Mouse (Mus musculus): Measurements from ENCODE around the gene Med24. TPM values are rescaled to one million over a fixed set of nuclear protein-coding genes. Genes with fewer than 3 reads are reported as not detected.
"Not testable (repeated sequence)": the region's sequence is repeated elsewhere in the genome, so short reads cannot be mapped to it uniquely, and the experiment has no call there.

Med24 gene
- polyA plus RNA-seq, 1 experiment: 55.1 TPM

- H3K4me1 ChIP-seq (ENCODE audit: control insufficient read depth, insufficient read depth, low read length): no peaks in the 10 kb centered on the region
- DNase-seq: no peak
- H3K4me3 ChIP-seq (replicated peaks; ENCODE audit: extremely low read depth, low read depth, low read length): no peak overlapping the region
- TF ChIP-seq CTCF (IDR thresholded peaks at IDR 0.05; ENCODE audit: insufficient read depth, low read length) (no peak), POLR2A (IDR thresholded peaks at IDR 0.05; ENCODE audit: borderline replicate concordance, extremely low read depth, low read depth, low read length) (no peak)
- WGBS: 62% methylated on average over 3 of the region's 3 CpGs
Observed at GRCm38 (mm10) chr11:98671284-98671815, 57.9 kb downstream of the Med24 start.

DNA sequence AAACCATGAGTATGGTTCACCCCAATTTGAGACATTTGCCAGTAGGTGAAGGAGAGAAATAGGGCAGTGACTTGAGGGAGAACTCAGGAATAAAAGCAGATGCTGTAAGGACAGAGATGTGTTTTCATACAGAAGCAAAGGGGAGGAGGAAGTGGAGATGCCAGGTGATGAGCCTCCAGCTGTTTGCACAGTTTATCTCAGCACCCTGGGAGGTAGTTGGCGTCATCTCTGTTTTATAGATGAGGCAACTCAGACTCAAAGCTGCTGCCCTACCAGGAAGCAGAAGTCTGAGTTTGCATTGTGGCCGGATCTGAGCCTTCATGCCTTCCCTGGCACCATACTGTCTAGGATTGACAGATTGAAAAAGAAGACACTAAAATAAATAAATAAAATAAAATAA, 60.3 kb downstream of the Med24 start:
- Histone ChIP-seq H3K4me1 (ENCODE audit: control insufficient read depth, insufficient read depth, low read length) (no peaks in the 10 kb centered on the region), H3K4me3 (replicated peaks; ENCODE audit: extremely low read depth, low read depth, low read length) (no peak overlapping the region)
- 34% methylated on average over 2 of the region's 2 CpGs for WGBS
- TF ChIP-seq CTCF (IDR thresholded peaks at IDR 0.05; ENCODE audit: insufficient read depth, low read length) (no peak), POLR2A (IDR thresholded peaks at IDR 0.05; ENCODE audit: borderline replicate concordance, extremely low read depth, low read depth, low read length) (no peak)
- no peak for DNase-seq

DNA sequence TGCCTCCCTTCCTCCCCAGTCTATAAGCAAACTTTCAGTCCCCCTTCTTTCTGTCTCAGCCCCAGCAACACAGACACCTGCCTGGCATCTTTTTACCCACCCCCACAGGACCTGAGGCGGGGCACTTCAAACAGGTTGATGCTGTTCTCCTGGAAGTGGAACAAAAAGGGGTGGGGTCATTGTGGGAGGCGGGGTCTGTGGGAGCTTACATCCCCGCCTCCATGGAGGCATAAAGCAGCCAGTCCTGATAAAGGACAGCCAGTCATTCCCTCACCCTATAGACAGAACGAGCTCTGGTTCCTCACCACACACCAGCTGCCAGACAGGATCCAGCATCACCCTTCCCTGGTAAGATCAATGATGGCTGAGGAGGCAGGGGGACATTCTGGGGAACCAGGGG, 65.1 kb downstream of the Med24 start, which contains the start of gene Gsdma:
Gene Gsdma, plus strand, starts transcription at position 261 of the 400 bp plus-strand sequence.
- DNase-seq: no peak
- no peak for TF ChIP-seq CTCF (IDR thresholded peaks at IDR 0.05; ENCODE audit: insufficient read depth, low read length)
- TF ChIP-seq POLR2A (IDR thresholded peaks at IDR 0.05; ENCODE audit: borderline replicate concordance, extremely low read depth, low read depth, low read length): no peak
- 18% methylated on average over 4 of the region's 4 CpGs for WGBS

GRCm38 (mm10) chr11:98660517-98660916, 68.7 kb downstream of the Med24 start:
- TF ChIP-seq POLR2A (IDR thresholded peaks at IDR 0.05; ENCODE audit: borderline replicate concordance, extremely low read depth, low read depth, low read length): no peak
- 0 out of 2 replicates have a peak, but pooled peaks have one; percentile 19 for TF ChIP-seq CTCF (IDR thresholded peaks at IDR 0.05; ENCODE audit: insufficient read depth, low read length)
- DNase-seq: no peak
- WGBS: 6% methylated on average over 6 of the region's 6 CpGs

More for the DNA sequence above, 65.1 kb downstream of the Med24 start, which contains the start of gene Gsdma:
- no peaks in the 10 kb centered on the region for H3K4me1 ChIP-seq (ENCODE audit: control insufficient read depth, insufficient read depth, low read length)
- H3K4me3 ChIP-seq (replicated peaks; ENCODE audit: extremely low read depth, low read depth, low read length): no peak within 1 kb of the TSS

DNA sequence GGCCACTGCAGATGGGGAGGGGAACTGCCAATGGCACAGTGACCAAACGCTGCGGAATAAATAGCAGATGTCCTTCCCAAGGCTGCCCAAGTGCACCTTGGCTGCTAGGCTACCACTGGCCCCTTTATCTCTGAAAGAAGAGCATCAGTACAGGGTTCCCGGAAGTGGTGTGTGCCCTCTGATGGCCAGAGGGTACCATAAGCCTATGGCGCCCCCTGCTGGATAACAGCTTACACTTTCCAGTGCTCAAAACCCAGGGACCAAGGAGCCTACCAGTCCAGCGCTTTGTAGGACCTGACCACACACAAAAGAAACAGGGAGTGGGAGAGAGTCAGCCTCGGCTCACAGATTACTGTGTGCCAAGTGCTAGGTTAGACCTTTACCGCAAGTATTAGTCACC, 74.2 kb downstream of the Med24 start:
- H3K4me1 ChIP-seq (ENCODE audit: control insufficient read depth, insufficient read depth, low read length); H3K4me3 ChIP-seq (replicated peaks; ENCODE audit: extremely low read depth, low read depth, low read length): not testable (repeated sequence)
- peak; percentile 58; the same call in 1 of the 2 replicates for TF ChIP-seq CTCF (IDR thresholded peaks at IDR 0.05; ENCODE audit: insufficient read depth, low read length)
- WGBS: 14% methylated on average over 7 of the region's 7 CpGs
- peak; percentile 33 for DNase-seq

More at GRCm38 (mm10) chr11:98660517-98660916, 68.7 kb downstream of the Med24 start:
- Histone ChIP-seq H3K4me1 (ENCODE audit: control insufficient read depth, insufficient read depth, low read length) (no peaks in the 10 kb centered on the region), H3K4me3 (replicated peaks; ENCODE audit: extremely low read depth, low read depth, low read length) (no peak overlapping the region)

Other genes with a start within 250 kb of the Med24 start
- gene Ikzf3, start 183.4 kb downstream of the Med24 start, polyA plus RNA-seq (2012; rRNA removed): 6.4 and 10.1 TPM in 2 replicates
- gene Zpbp2, start 178.3 kb downstream of the Med24 start, polyA plus RNA-seq (2012; rRNA removed): 0.34 TPM in 1 of 2 replicates, not detected in the other
- 55.6 and 56.7 TPM in 2 replicates for gene Ormdl3, start 142.1 kb downstream of the Med24 start, polyA plus RNA-seq (2012; rRNA removed)
- gene Lrrc3c, start 131.1 kb downstream of the Med24 start, polyA plus RNA-seq (2012; rRNA removed): not detected in 2 replicates
- gene Gm12355, start 103.8 kb downstream of the Med24 start, polyA plus RNA-seq (2012; rRNA removed): not detected in 2 replicates
- not detected in 2 replicates for gene Gsdma3, start 103.1 kb downstream of the Med24 start, polyA plus RNA-seq (2012; rRNA removed)
- gene Gsdma2, start 82.7 kb downstream of the Med24 start, polyA plus RNA-seq (2012; rRNA removed): not detected in 2 replicates
- 11.5 TPM in 1 of 2 replicates, not detected in the other for gene Gsdma, start 65.1 kb downstream of the Med24 start, polyA plus RNA-seq (2012; rRNA removed)
- 136 and 156 TPM in 2 replicates for gene Psmd3, start 46.9 kb downstream of the Med24 start, polyA plus RNA-seq (2012; rRNA removed)
- gene Csf3, start 28.2 kb downstream of the Med24 start, polyA plus RNA-seq (2012; rRNA removed): not detected in 2 replicates
- gene Thra, start 11.2 kb upstream of the Med24 start, polyA plus RNA-seq (2012; rRNA removed): 142 and 159 TPM in 2 replicates
- 213 and 329 TPM in 2 replicates for gene Nr1d1, start 45.9 kb upstream of the Med24 start, polyA plus RNA-seq (2012; rRNA removed)
- gene Msl1, start 66.1 kb upstream of the Med24 start, polyA plus RNA-seq (2012; rRNA removed): 39.0 and 54.3 TPM in 2 replicates
- 33.6 and 37.9 TPM in 2 replicates for gene Casc3, start 75.5 kb upstream of the Med24 start, polyA plus RNA-seq (2012; rRNA removed)
- gene Rapgefl1, start 107.3 kb upstream of the Med24 start, polyA plus RNA-seq (2012; rRNA removed): 3.4 and 18.4 TPM in 2 replicates
- gene Wipf2, start 134.2 kb upstream of the Med24 start, polyA plus RNA-seq (2012; rRNA removed): 10.1 and 14.0 TPM in 2 replicates
- 0.16 and 0.25 TPM in 2 replicates for gene Cdc6, start 178.4 kb upstream of the Med24 start, polyA plus RNA-seq (2012; rRNA removed)
- 59.0 and 62.2 TPM in 2 replicates for gene Rara, start 198.4 kb upstream of the Med24 start, polyA plus RNA-seq (2012; rRNA removed)